Mouse (Mus musculus) liver, embryonic 12.5 days (tissue): ENCODE results near the gene Ska2. TPM values are rescaled to one million over a fixed set of nuclear protein-coding genes. Genes with fewer than 3 reads are reported as not detected.
A peak's percentile ranks its signal among the peaks of the same experiment; 100 is the strongest.

ENCODE experiments used
- ATAC-seq: fragments of 200-750 bp; cut with Nextera tagmentation; 2 replicates; pipeline ENCODE4 v1.8.0; 2017; ENCODE audit warnings: moderate number of reproducible peaks, mild to moderate bottlenecking, moderate library complexity
- H3K27ac ChIP-seq: fragments of 300-500 bp; sonication (generic); 2 replicates; pipeline ENCODE4 v1.5.1; 2016; ENCODE audit warnings: mild to moderate bottlenecking
- H3K27me3 ChIP-seq: fragments of 300-500 bp; sonication (generic); replicated peaks from 2 replicates; pipeline ENCODE4 v1.6.1; 2016; ENCODE audit warnings: mild to moderate bottlenecking, moderate library complexity
- H3K36me3 ChIP-seq: fragments of 300-500 bp; sonication (generic); 2 replicates; pipeline ENCODE4 v1.6.1; 2016; ENCODE audit warnings: mild to moderate bottlenecking, moderate library complexity
- H3K4me1 ChIP-seq: fragments of 300-500 bp; sonication (generic); 2 replicates; pipeline ENCODE4 v1.6.1; 2016
- H3K4me2 ChIP-seq: fragments of 300-500 bp; sonication (generic); 2 replicates; pipeline ENCODE4 v1.6.1; 2016; ENCODE audit warnings: mild to moderate bottlenecking, moderate library complexity
- H3K4me3 ChIP-seq: fragments of 300-500 bp; sonication (generic); 2 replicates; pipeline ENCODE4 v1.5.1; 2016; ENCODE audit warnings: mild to moderate bottlenecking, moderate library complexity
- H3K9ac ChIP-seq: fragments of 300-500 bp; sonication (generic); 2 replicates; pipeline ENCODE4 v1.6.1; 2016; ENCODE audit warnings: mild to moderate bottlenecking, moderate library complexity
- H3K9me3 ChIP-seq: fragments of 300-500 bp; sonication (generic); replicated peaks from 2 replicates; pipeline ENCODE4 v1.6.1; 2016; ENCODE audit warnings: mild to moderate bottlenecking, moderate library complexity
- WGBS: fragments of 180-500 bp; shearing (Covaris S2); methylation state at CpG from one replicate; pipeline ENCODE4 v1.1.7; 2016; ENCODE audit not compliant: insufficient replicate concordance; 5-methylcytosine and 5-hydroxymethylcytosine counted together
- polyA plus RNA-seq: library from polyadenylated mRNA; unstranded; fragments of >200 nt; fragmentation: Nextera tagmentation; extraction: Ambion mirVana; gene quantifications from 2 replicates; pipeline ENCODE4 v1.2.1, GENCODE M21; 2016

Ska2 gene
- polyA plus RNA-seq, 1 experiment from 2014 or later, result 32.6 TPM

DNA sequence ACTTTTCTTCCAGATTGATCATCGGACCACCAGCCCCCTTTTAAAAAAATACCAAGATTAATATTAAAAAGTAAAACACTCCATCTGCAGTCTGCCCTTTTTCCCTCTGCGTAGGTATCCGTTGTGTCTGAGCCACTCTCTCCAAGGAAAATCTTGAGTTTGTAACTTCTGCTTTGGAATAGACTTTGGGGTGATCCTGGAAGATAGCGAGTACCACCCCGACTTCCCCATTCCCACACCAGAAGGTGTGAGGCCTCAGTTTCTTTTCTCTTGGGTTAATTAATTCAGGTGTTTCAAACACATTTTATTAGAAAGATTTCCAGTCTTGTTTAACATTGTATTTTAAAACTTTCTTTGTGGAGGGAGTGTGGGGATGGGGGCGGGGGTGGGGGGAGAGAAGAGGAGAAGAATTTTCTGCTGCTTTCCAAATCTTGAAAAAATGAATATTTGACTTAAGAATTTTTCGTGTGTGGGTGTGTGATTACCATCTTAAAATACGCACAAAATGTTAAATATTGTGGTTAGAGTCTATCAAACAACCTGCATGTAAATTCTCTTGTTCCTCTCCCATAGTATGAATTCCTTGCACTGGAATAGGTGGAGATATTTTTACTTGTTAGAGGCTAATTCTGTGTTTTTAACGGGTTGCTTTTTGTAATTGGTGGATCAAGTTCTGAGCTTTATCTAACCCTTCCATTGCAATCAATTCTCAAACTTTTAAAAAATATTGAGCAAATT lies 1.3 kb downstream of the Ska2 start:
- WGBS, result 6% methylated on average over 9 of the region's 9 CpGs

GRCm38 (mm10) chr11:87121864-87122263 lies 12.8 kb downstream of the Ska2 start:
- 71% methylated on average over 8 of the region's 8 CpGs for WGBS
- Histone ChIP-seq H3K27me3 (no peaks in the 10 kb centered on the region), H3K4me3 (no peak overlapping the region), H3K9me3 (no peaks in the 10 kb centered on the region), H3K4me1 (peaks cover 16% of the 10 kb centered on the region), H3K4me2 (no peak overlapping the region), H3K27ac (no peak overlapping the region), H3K9ac (no peak overlapping the region), H3K36me3 (peaks cover 73% of the 10 kb centered on the region)
- no peak for ATAC-seq

More for the DNA sequence above, 1.3 kb downstream of the Ska2 start:
- no peak for ATAC-seq
- Histone ChIP-seq H3K27me3 (no peaks in the 10 kb centered on the region), H3K27ac (peak overlapping the region; percentile 91), H3K9ac (peak overlapping the region; percentile 96), H3K36me3 (peaks cover 55% of the 10 kb centered on the region), H3K4me3 (peak overlapping the region; percentile 91), H3K4me2 (peak overlapping the region; percentile 72), H3K4me1 (peaks cover 28% of the 10 kb centered on the region), H3K9me3 (no peaks in the 10 kb centered on the region)

GRCm38 (mm10) chr11:87125562-87125961 lies 16.5 kb downstream of the Ska2 start:
- peak overlapping the region; percentile 87 for H3K4me2 ChIP-seq
- H3K9me3 ChIP-seq, result no peaks in the 10 kb centered on the region
- 60% methylated on average over 4 of the region's 4 CpGs for WGBS
- peak overlapping the region; percentile 45; the same call in 1 of the 2 replicates for H3K27ac ChIP-seq
- H3K9ac ChIP-seq, result peak overlapping the region; percentile 61
- peaks cover 55% of the 10 kb centered on the region for H3K36me3 ChIP-seq
- H3K4me1 ChIP-seq, result peaks cover 31% of the 10 kb centered on the region
- no peak for ATAC-seq
- H3K4me3 ChIP-seq, result 0 out of 2 replicates have a peak overlapping the region, but pooled peaks have one; percentile 97
- H3K27me3 ChIP-seq, result no peaks in the 10 kb centered on the region

GRCm38 (mm10) chr11:87126281-87126823 lies 17.3 kb downstream of the Ska2 start:
- peak overlapping the region; percentile 61 for H3K9ac ChIP-seq
- peaks cover 31% of the 10 kb centered on the region for H3K4me1 ChIP-seq

DNA sequence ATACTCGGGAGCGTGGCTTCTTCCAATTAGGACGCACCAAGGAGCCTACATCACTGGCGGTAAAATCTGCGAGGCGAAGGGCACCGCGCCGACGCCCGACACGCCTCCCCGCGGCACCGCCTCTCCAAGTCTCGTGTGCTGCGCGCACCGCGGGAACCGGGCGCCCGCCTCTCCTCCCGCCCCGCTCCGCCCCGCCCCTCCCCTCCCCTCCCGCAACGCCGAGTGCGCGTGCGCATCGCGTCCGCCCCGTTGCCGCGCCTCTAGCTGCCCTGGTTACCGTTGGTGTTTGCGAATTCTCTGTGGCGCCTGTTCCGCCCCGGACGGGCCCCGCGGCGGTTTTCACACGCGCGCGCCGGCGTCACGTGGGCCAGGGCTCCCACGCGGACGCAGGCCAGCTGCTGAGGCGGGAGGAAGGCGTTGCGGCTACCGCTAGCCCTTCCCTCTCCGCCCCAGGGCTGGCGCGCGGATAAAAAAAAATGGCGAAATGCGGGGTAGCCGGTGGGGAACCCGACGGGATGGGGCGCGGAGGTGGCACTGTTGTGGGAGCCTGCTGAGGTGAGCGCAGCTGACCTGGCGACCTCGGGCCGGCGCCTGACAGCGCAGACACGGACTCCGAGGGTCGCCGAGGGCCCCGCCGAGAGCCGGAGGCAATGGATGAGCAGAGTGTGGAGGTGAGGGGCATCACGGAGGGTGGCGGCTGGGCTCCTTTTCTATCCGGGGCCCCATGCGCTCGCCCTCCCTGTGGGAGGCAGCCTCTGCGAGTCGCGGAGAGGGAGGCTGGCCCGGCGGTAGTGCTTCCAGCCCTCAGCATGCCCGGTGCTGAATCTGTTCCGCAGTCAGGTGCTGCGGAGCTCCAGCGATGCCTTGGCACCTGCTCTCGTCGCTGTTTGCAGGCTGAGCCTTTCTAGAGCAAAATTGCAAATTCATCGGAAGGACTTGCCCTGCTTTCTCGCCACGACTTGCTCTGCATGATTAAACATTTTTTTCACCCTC lies 18.1 kb downstream of the Ska2 start, which contains the start of gene Trim37:
Gene Trim37 (plus strand): TSS at position 254 of the 993 bp plus-strand sequence.
- peak within 1 kb of the TSS; percentile 97 for H3K27ac ChIP-seq
- no peaks in the 10 kb centered on the region for H3K9me3 ChIP-seq
- H3K4me1 ChIP-seq, result peaks cover 31% of the 10 kb centered on the region
- under 1% methylated on average over 74 of the region's 105 CpGs for WGBS
- peak within 1 kb of the TSS; percentile 87 for H3K4me2 ChIP-seq
- peaks cover 47% of the 10 kb centered on the region for H3K36me3 ChIP-seq
- peak within 1 kb of the TSS; percentile 95 for H3K9ac ChIP-seq
- peak; percentile 92 for ATAC-seq
- no peaks in the 10 kb centered on the region for H3K27me3 ChIP-seq
- H3K4me3 ChIP-seq, result peak within 1 kb of the TSS; percentile 97

More at GRCm38 (mm10) chr11:87126281-87126823, 17.3 kb downstream of the Ska2 start:
- Histone ChIP-seq H3K4me3 (peak overlapping the region; percentile 97), H3K27me3 (no peaks in the 10 kb centered on the region), H3K36me3 (peaks cover 52% of the 10 kb centered on the region), H3K4me2 (peak overlapping the region; percentile 87), H3K9me3 (no peaks in the 10 kb centered on the region), H3K27ac (peak overlapping the region; percentile 77)
- WGBS, result 4% methylated on average over 12 of the region's 12 CpGs
- no peak for ATAC-seq

GRCm38 (mm10) chr11:87136233-87136632 lies 27.2 kb downstream of the Ska2 start:
- Histone ChIP-seq H3K4me1 (no peaks in the 10 kb centered on the region), H3K27ac (no peak overlapping the region), H3K4me2 (no peak overlapping the region), H3K36me3 (peaks cover 43% of the 10 kb centered on the region), H3K4me3 (no peak overlapping the region), H3K9me3 (no peaks in the 10 kb centered on the region), H3K27me3 (no peaks in the 10 kb centered on the region), H3K9ac (no peak overlapping the region)
- 81% methylated on average over 4 of the region's 4 CpGs for WGBS
- ATAC-seq, result no peak

DNA sequence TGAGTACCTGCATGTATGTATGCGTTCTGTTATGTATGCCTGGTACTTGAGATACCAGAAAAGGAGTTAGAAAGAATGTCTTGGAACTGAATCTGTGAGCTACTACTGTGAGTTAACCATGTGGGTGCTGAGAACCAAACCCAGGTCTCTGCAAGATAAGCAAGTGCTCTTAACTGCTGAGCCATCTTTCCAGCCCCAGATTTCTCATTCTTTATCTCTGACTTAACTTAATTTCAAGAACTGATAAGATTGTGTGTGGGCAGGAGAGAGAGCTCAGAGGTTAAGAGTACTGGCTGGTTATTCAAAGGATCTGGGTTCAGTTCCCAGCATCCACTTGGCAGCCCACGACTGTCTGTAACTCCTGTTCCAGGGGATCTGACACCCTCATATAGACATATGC lies 49.0 kb downstream of the Ska2 start:
- no peak overlapping the region for H3K27ac ChIP-seq
- ATAC-seq, result no peak
- no peaks in the 10 kb centered on the region for H3K4me1 ChIP-seq
- 80% methylated on average over 2 of the region's 2 CpGs for WGBS
- H3K36me3 ChIP-seq, result peaks cover 56% of the 10 kb centered on the region
- no peaks in the 10 kb centered on the region for H3K9me3 ChIP-seq
- H3K4me2 ChIP-seq, result no peak overlapping the region
- H3K4me3 ChIP-seq, result no peak overlapping the region
- H3K27me3 ChIP-seq, result no peaks in the 10 kb centered on the region
- H3K9ac ChIP-seq, result no peak overlapping the region

DNA sequence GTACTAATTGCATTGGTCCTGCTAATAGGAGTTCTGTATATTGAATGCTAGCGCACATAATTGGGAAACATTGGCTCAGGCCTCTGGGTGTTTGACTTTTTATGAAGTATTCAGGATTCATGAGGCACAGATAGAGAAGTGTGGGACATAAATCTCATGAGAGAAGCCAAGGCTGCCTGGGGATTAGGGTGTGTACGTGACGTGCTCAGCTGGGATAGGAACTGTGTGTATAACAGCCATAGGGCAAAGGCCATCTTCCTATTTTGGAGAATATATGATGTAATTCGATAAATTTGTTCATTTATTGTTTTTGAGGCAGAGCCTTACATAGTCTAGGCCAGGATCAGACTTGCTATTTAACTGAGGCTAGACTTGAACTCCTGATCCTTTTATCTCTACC lies 53.7 kb downstream of the Ska2 start:
- peaks cover 64% of the 10 kb centered on the region for H3K36me3 ChIP-seq
- H3K4me2 ChIP-seq, result no peak overlapping the region
- no peaks in the 10 kb centered on the region for H3K27me3 ChIP-seq
- ATAC-seq, result no peak
- WGBS, result 84% methylated on average over 4 of the region's 4 CpGs
- no peaks in the 10 kb centered on the region; the same call in 1 of the 2 replicates for H3K4me1 ChIP-seq
- no peaks in the 10 kb centered on the region for H3K9me3 ChIP-seq
- H3K4me3 ChIP-seq, result no peak overlapping the region
- no peak overlapping the region for H3K9ac ChIP-seq
- H3K27ac ChIP-seq, result no peak overlapping the region

DNA sequence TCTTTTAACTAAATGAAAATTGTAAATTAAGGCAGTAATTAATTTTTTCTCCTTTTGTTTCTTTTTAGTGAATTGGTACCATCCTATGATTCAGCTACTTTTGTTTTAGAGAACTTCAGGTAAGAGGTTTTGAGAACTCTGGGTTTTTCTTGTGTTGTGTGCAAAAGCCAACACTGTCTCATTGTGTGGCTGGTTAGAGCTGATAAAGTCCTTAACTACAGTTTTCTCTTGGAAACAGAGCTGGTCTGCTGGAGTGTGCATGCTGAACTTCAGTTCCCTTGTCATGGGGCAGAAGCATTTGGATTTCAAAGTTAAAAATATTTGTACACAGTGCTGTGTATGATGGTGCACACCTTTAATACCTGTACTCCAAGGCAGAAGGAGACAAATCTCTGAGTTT lies 54.7 kb downstream of the Ska2 start:
- ATAC-seq, result no peak
- no peaks in the 10 kb centered on the region for H3K9me3 ChIP-seq

GRCm38 (mm10) chr11:87173625-87174024 lies 64.6 kb downstream of the Ska2 start:
- no peak for ATAC-seq
- 81% methylated on average over 5 of the region's 5 CpGs for WGBS
- no peak overlapping the region for H3K27ac ChIP-seq

More for the DNA sequence above, 54.7 kb downstream of the Ska2 start:
- H3K4me3 ChIP-seq, result no peak overlapping the region
- no peak overlapping the region for H3K9ac ChIP-seq
- no peak overlapping the region for H3K27ac ChIP-seq
- H3K4me1 ChIP-seq, result no peaks in the 10 kb centered on the region; the same call in 1 of the 2 replicates
- H3K4me2 ChIP-seq, result no peak overlapping the region
- H3K27me3 ChIP-seq, result no peaks in the 10 kb centered on the region
- peaks cover 70% of the 10 kb centered on the region for H3K36me3 ChIP-seq

More at GRCm38 (mm10) chr11:87173625-87174024, 64.6 kb downstream of the Ska2 start:
- Histone ChIP-seq H3K4me2 (no peak overlapping the region), H3K9me3 (no peaks in the 10 kb centered on the region), H3K4me3 (no peak overlapping the region), H3K36me3 (peaks cover 55% of the 10 kb centered on the region), H3K4me1 (no peaks in the 10 kb centered on the region), H3K9ac (no peak overlapping the region), H3K27me3 (no peaks in the 10 kb centered on the region)
